Mouse (Mus musculus) lung, postnatal 0 days (tissue): ENCODE measurements around the gene Lrrc26.
A peak's percentile ranks its signal among the peaks of the same experiment; 100 is the strongest.

Source experiments
- CTCF ChIP-seq: IDR thresholded peaks from 2 replicates; pipeline ENCODE4 v1.5.1; 2016; ENCODE audit warnings: antibody characterized with exemption, mild to moderate bottlenecking
- EP300 ChIP-seq: IDR thresholded peaks from 2 replicates; pipeline ENCODE4 v1.6.1; 2016; ENCODE audit warnings: antibody characterized with exemption, mild to moderate bottlenecking, control low read depth

- no peak for TF ChIP-seq CTCF
- peak; percentile 36; the same call in 1 of the 2 replicates for TF ChIP-seq EP300
These were observed 27.8 kb upstream of the Lrrc26 start for GRCm38 (mm10) chr2:25261870-25262269.
